Mouse (Mus musculus): ENCODE measurements at regions not wholly inside any gene's neighbourhood (a gene's known extent, or its start where the extent isn't known, plus 50 kb on each side); places are given as distances from the start of the nearest gene placed in this dataset.

DNA sequence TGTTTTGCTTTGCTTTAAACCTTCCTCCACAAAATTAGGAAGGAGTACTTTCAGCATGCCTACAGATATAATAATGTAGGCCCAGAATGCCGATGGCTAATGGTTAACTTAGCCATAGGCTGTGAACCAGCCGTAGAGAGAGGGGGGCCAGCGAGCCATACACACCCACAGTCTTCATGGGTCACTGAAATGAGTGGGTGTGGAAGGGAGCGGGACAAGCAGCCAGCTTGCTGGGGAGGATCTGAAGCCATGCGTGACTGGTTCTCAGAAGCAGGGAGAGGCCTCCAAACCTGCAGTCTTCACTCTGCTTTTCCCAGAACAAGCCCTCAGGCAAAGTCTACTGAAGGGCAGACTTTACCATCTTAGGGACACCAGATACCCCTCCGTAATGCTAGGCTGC is 50.8 kb upstream of the Ptpn13 start:
- Histone ChIP-seq H3K4me3 (ENCODE audit: insufficient read depth, low read depth, low read length) (no peak overlapping the region), H3K4me1 (ENCODE audit: control insufficient read depth, insufficient read depth, low read length) (no peaks in the 10 kb centered on the region), H3K27ac (ENCODE audit: insufficient read depth, low read depth, low read length) (no peak overlapping the region)
- no peak for TF ChIP-seq CTCF (IDR thresholded peaks at IDR 0.05; ENCODE audit: insufficient read depth, low read depth, low read length)
- TF ChIP-seq POLR2A (IDR thresholded peaks at IDR 0.05; ENCODE audit: insufficient read depth, low read depth, low read length): no peak
- 87% methylated on average over 6 of the region's 6 CpGs for WGBS

DNA sequence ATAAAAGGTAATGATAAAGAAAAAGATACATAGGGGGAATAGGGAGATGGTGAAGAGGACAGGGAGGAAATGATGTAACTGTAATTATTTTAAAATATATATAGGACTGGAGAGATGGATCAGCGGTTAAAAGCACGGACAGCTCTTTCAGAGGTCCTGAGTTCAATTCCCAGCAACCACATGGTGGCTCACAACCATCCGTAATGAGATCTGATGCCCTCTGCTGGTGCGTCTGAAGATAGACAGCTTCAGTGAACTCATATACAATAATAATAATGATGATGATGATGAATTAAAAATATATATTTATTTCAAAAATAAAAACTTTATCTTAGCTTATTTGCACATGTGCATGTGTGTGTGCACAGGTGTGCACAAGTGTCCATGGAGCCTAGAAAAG is 51.9 kb upstream of the Ptpn13 start:
- no peak overlapping the region for H3K27ac ChIP-seq (ENCODE audit: insufficient read depth, low read depth, low read length)
- no peaks in the 10 kb centered on the region for H3K4me1 ChIP-seq (ENCODE audit: control insufficient read depth, insufficient read depth, low read length)
- TF ChIP-seq POLR2A (IDR thresholded peaks at IDR 0.05; ENCODE audit: insufficient read depth, low read depth, low read length): no peak
- no peak for TF ChIP-seq CTCF (IDR thresholded peaks at IDR 0.05; ENCODE audit: insufficient read depth, low read depth, low read length)
- no peak overlapping the region for H3K4me3 ChIP-seq (ENCODE audit: insufficient read depth, low read depth, low read length)
- 93% methylated on average over 4 of the region's 4 CpGs for WGBS

DNA sequence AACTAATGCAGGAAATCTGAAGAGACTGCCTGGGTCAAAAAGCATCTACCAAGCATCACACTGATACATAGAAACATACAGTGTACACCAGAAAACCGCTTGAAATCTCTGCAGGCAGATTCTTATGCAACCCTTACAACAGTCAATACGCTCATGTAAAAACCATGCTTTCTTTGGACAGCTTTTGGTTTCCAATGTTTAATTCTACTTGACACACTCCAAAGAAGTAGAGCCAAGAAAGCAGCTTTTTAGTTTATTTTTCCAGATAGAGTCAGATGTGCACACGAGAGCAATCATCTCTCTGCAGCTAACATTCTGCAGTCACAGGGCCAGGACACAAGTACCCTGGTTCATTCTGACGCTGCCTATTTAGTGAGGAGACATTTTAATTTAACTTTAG is 54.5 kb upstream of the Ptpn13 start:
- peaks cover 1% of the 10 kb centered on the region; the same call in 1 of the 2 replicates for H3K4me1 ChIP-seq (ENCODE audit: control insufficient read depth, insufficient read depth, low read length)
- 85% methylated on average over 4 of the region's 4 CpGs for WGBS
- TF ChIP-seq POLR2A (IDR thresholded peaks at IDR 0.05; ENCODE audit: insufficient read depth, low read depth, low read length) (no peak), CTCF (IDR thresholded peaks at IDR 0.05; ENCODE audit: insufficient read depth, low read depth, low read length) (no peak)
- no peak overlapping the region for H3K27ac ChIP-seq (ENCODE audit: insufficient read depth, low read depth, low read length)
- no peak overlapping the region for H3K4me3 ChIP-seq (ENCODE audit: insufficient read depth, low read depth, low read length)

DNA sequence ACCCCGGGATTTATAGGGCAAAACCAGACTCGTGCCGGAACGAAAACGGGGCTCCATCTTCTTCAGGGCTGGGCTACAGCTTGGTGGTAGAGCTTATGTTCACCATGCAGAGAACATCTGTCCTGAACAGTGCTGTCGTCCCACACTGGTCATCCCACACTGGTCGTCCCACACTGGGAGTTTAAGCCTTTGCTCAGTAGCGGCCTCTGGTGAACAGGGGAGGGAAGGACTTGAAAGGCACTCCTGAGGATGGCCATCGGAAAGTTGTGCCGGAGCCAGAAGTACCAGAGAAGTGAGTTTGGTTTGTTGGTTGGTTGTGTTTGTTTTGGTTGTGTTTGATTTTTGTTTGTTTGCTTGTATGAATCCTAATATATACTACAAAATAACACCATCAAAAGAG is 56.0 kb upstream of the Ptpn13 start:
- H3K4me3 ChIP-seq (ENCODE audit: insufficient read depth, low read depth, low read length): no peak overlapping the region
- WGBS: 78% methylated on average over 10 of the region's 10 CpGs
- TF ChIP-seq POLR2A (IDR thresholded peaks at IDR 0.05; ENCODE audit: insufficient read depth, low read depth, low read length) (no peak), CTCF (IDR thresholded peaks at IDR 0.05; ENCODE audit: insufficient read depth, low read depth, low read length) (no peak)
- H3K27ac ChIP-seq (ENCODE audit: insufficient read depth, low read depth, low read length): no peak overlapping the region
- peaks cover 8% of the 10 kb centered on the region; the same call in 1 of the 2 replicates for H3K4me1 ChIP-seq (ENCODE audit: control insufficient read depth, insufficient read depth, low read length)

DNA sequence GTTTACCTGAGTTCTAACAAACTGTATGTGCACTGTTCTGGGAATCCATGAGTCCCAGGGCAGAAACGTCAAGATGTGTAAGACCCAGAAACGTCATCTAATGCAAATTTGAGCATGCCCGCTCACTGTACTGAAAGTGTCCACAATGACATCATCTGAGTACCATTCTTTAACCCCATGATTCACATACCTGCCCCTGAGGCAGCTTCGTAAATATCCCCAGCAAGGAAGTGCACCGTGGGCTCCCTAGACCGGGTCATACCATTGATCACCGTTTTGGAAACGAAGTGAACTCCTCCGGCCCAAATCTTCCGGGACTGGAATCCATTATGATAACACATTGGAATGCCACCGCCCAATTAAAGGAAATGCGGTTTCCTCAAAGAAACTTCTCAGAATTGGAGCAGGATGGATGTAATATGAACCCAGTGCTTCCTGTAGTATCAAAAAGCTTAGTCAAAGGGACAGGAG is 57.8 kb upstream of the Ptpn13 start:
- Histone ChIP-seq H3K27ac (ENCODE audit: insufficient read depth, low read depth, low read length) (no peak overlapping the region), H3K4me3 (ENCODE audit: insufficient read depth, low read depth, low read length) (no peak overlapping the region), H3K4me1 (ENCODE audit: control insufficient read depth, insufficient read depth, low read length) (peaks cover 8% of the 10 kb centered on the region; the same call in 1 of the 2 replicates)
- TF ChIP-seq POLR2A (IDR thresholded peaks at IDR 0.05; ENCODE audit: insufficient read depth, low read depth, low read length): no peak
- TF ChIP-seq CTCF (IDR thresholded peaks at IDR 0.05; ENCODE audit: insufficient read depth, low read depth, low read length): no peak
- WGBS: 66% methylated on average over 12 of the region's 12 CpGs

DNA sequence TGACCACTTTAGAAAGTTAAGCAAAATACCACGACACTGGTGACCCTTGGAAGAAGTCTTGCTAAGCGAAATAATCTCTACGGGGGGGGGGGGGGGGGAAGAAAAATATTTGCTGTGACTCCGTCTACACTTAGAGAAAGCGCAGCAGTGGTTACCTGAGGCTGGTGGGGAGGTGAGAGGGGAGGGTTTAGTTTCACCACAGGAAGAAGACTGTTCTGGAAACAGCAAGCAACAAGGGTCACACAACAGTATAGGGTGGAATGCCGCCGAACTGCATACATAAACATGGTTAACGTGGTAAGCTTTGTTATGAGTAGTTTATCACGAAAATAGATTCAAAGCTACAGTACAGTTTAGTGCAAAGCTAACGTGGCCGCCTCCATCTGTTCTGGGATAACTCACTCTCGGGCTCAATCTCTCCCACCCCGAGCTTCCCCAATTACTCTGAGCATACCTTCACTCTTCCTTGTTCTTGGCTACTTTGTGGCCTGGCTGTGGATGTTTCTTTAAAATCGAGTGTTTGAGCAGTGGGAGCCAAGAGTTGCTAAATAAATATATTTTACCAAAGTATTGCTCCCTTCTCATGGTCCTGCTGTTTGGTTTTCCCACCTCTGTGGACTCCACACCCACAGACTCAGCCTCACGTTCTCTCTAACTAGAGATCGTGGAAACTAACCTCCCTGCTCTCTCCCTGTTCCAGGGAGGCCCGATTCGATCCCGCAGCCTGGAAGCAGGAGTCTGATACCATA is 59.1 kb upstream of the Ptpn13 start:
- Histone ChIP-seq H3K4me3 (ENCODE audit: insufficient read depth, low read depth, low read length) (no peak overlapping the region), H3K4me1 (ENCODE audit: control insufficient read depth, insufficient read depth, low read length) (peaks cover 8% of the 10 kb centered on the region; the same call in 1 of the 2 replicates), H3K27ac (ENCODE audit: insufficient read depth, low read depth, low read length) (no peak overlapping the region)
- TF ChIP-seq CTCF (IDR thresholded peaks at IDR 0.05; ENCODE audit: insufficient read depth, low read depth, low read length) (no peak), POLR2A (IDR thresholded peaks at IDR 0.05; ENCODE audit: insufficient read depth, low read depth, low read length) (no peak)
- WGBS: 87% methylated on average over 19 of the region's 19 CpGs

DNA sequence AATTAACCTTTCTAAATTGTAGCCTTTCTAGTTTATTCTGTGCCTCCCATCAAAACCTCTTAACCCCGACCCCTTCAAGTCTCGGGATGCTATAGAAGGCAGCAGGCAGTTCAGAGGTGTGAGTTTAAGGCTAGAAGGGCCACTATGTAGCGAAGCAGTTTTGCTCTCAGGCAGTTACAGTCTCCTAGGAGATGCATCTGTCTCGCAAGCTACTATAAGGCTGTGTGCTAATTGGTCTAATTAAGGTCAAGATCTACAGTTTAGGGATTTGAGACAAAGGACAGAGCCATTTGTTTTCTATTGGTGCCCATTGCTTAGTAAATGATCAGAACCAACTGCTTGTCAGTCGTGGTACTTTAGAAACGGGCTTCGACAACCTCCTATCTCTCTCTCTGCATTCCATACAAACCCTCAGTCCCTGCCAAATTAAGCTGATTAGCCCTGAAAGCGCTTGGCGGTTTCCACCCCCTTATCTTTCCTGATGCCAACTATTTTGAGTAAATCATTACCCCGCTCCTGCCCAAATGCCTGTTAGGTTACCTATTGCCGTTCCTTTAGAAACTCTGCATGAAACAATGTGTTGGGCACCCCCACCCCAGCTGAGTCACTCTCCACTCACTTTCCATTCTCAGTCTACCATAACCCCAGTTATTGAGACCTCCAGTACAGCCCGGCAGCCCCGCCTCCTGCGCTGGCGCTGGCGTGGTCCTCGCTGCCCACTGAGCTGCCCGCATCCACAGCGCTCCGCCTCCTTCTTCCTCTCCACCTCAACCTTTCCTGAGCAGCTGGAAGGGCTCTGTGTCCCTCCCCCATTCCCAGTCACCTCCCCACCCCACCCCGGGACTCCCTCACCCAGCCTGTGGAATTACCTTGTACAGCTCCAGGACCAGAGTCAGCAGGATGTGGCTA is 59.9 kb upstream of the Ptpn13 start:
- Histone ChIP-seq H3K27ac (ENCODE audit: insufficient read depth, low read depth, low read length) (no peak overlapping the region), H3K4me3 (ENCODE audit: insufficient read depth, low read depth, low read length) (no peak overlapping the region), H3K4me1 (ENCODE audit: control insufficient read depth, insufficient read depth, low read length) (peaks cover 8% of the 10 kb centered on the region; the same call in 1 of the 2 replicates)
- TF ChIP-seq POLR2A (IDR thresholded peaks at IDR 0.05; ENCODE audit: insufficient read depth, low read depth, low read length): no peak
- TF ChIP-seq CTCF (IDR thresholded peaks at IDR 0.05; ENCODE audit: insufficient read depth, low read depth, low read length): no peak
- WGBS: 43% methylated on average over 21 of the region's 21 CpGs

DNA sequence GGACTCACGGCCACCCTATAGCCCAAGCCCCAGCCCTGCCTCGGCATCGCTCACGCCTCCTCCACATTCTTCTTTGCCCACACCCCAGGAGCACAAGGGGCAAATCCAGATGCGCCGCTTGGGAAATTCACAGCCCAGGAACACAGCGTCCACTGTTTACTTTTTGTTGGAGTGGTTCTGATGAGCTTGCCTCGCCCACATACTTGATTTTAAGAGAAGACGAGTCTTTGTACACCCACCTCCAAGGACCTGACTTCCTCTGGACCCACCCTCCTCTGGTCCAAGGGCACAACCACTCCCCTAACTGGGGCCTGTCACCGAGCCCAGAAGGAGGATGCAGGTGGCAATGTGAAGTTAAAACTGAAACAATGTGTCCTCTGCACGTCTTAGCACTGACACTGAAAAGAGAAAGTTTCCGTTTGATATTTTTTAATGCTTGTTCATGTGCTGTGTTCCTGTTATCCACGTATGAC is 64.2 kb upstream of the Ptpn13 start:
- 86% methylated on average over 13 of the region's 13 CpGs for WGBS
- no peak for TF ChIP-seq POLR2A (IDR thresholded peaks at IDR 0.05; ENCODE audit: insufficient read depth, low read depth, low read length)
- TF ChIP-seq CTCF (IDR thresholded peaks at IDR 0.05; ENCODE audit: insufficient read depth, low read depth, low read length): no peak
- Histone ChIP-seq H3K4me3 (ENCODE audit: insufficient read depth, low read depth, low read length) (no peak overlapping the region), H3K27ac (ENCODE audit: insufficient read depth, low read depth, low read length) (no peak overlapping the region), H3K4me1 (ENCODE audit: control insufficient read depth, insufficient read depth, low read length) (peaks cover 8% of the 10 kb centered on the region; the same call in 1 of the 2 replicates)

DNA sequence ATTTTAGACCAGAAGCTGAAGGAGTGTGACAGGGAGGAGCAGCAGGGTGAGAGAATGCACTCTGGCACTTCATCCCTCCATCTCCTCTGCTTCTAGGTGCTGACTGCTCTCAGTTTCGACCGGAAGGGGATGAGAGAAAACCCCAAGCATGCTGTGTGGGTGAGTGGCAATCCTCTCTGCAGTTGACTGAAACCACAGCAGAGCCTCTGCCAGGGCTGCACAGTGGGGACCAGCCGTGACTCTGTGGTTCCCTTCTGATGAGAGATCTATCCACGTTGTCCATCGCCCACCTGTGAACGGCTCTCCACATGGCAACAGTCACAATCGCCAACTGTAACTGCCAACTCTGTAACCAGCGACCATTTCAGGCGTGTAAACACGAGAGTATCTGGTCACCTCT is 64.6 kb upstream of the Ptpn13 start:
- no peak for TF ChIP-seq POLR2A (IDR thresholded peaks at IDR 0.05; ENCODE audit: insufficient read depth, low read depth, low read length)
- TF ChIP-seq CTCF (IDR thresholded peaks at IDR 0.05; ENCODE audit: insufficient read depth, low read depth, low read length): no peak
- H3K27ac ChIP-seq (ENCODE audit: insufficient read depth, low read depth, low read length): no peak overlapping the region
- no peak overlapping the region for H3K4me3 ChIP-seq (ENCODE audit: insufficient read depth, low read depth, low read length)
- H3K4me1 ChIP-seq (ENCODE audit: control insufficient read depth, insufficient read depth, low read length): peaks cover 6% of the 10 kb centered on the region; the same call in 1 of the 2 replicates
- 95% methylated on average over 10 of the region's 10 CpGs for WGBS
